In genomic region chr1:165943270-165943669, GRCm38 (mm10) we compare ENCODE assay signal across 33 mouse cellular contexts. TPM values are rescaled to one million over a fixed set of nuclear protein-coding genes. Genes with fewer than 3 reads are reported as not detected.
DNase-seq lines count a peak whose midpoint lies in the region; ATAC-seq and TF ChIP-seq lines count a peak whose summit lies in the region.
"Had no signal": no experiment of that assay in that cellular context is flagged by ENCODE, and none has a peak within 500 bp of the region (broad histone marks: within the 10 kb centered on the region; RNA-seq: fewer than 3 reads in every experiment).

No protein-coding gene starts in this region.

- WGBS in heart, embryonic 13.5 days: 81% methylated on average over 1 of the region's 1 CpGs
- WGBS in heart, embryonic 16.5 days: 83% methylated on average over 1 of the region's 1 CpGs
- WGBS in hindbrain, embryonic 13.5 days: 97% methylated on average over 1 of the region's 1 CpGs

- DNase-seq in heart, adult 8-10 months (ENCODE audit: low spot score): no peak
- DNase-seq in heart, postnatal 14 days: no peak
- peak; percentile 10 for DNase-seq in NIH3T3 (ENCODE audit: low read depth)
- no peak for DNase-seq in layer of hippocampus, adult 18-20 months (ENCODE audit: low spot score in 2 of 2)
- DNase-seq: adrenal gland, adult 2 months; adrenal gland, postnatal 14 days; cerebellum, adult 11-12 months; cerebellum, adult 8-10 months; cerebellum, postnatal 10 days; cerebellum, postnatal 36 days; embryo, embryonic 11 days; gastrocnemius, adult 2 months; gastrocnemius, postnatal 14 days; heart, adult 18-20 months; heart, postnatal 36 days; kidney, adult 18-20 months; kidney, adult 9 months had no signal

- no peak overlapping the region for H3K4me2 ChIP-seq in heart, embryonic 13.5 days
- H3K4me2 ChIP-seq in heart, embryonic 16.5 days (ENCODE audit: low read depth, low read length): no peak overlapping the region
- H3K4me2 ChIP-seq in hindbrain, embryonic 13.5 days: no peak overlapping the region
- H3K4me2 ChIP-seq: embryonic facial prominence, embryonic 13.5 days; forebrain, embryonic 13.5 days; hindbrain, embryonic 14.5 days had no signal

- TF ChIP-seq POLR2A in embryonic fibroblast, embryonic 13.5 days (IDR thresholded peaks at IDR 0.05; ENCODE audit: low read depth, low read length): no peak

- no peaks in the 10 kb centered on the region for H3K9me3 ChIP-seq in heart, embryonic 13.5 days
- H3K9me3 ChIP-seq in heart, embryonic 16.5 days (replicated peaks; ENCODE audit: control insufficient read depth, low read length): no peaks in the 10 kb centered on the region
- no peaks in the 10 kb centered on the region for H3K9me3 ChIP-seq in hindbrain, embryonic 13.5 days
- H3K9me3 ChIP-seq: embryonic facial prominence, embryonic 10.5 days; embryonic facial prominence, embryonic 13.5 days; forebrain, embryonic 10.5 days; forebrain, embryonic 13.5 days; heart, embryonic 10.5 days; hindbrain, embryonic 10.5 days had no signal

- no peak for TF ChIP-seq CTCF in embryonic fibroblast, embryonic 13.5 days (IDR thresholded peaks at IDR 0.05; ENCODE audit: borderline replicate concordance, insufficient read depth, low read length)

- H3K9ac ChIP-seq in heart, embryonic 13.5 days: no peak overlapping the region
- no peak overlapping the region for H3K9ac ChIP-seq in heart, embryonic 16.5 days (ENCODE audit: low read length)
- no peak overlapping the region for H3K9ac ChIP-seq in hindbrain, embryonic 13.5 days
- H3K9ac ChIP-seq: embryonic facial prominence, embryonic 13.5 days; forebrain, embryonic 13.5 days; hindbrain, embryonic 14.5 days had no signal

- no peak for ATAC-seq in heart, embryonic 13.5 days (ENCODE audit: extremely low read depth, insufficient number of reproducible peaks, low FRiP score, low TSS enrichment)
- no peak for ATAC-seq in heart, embryonic 16.5 days (replicated peaks; ENCODE audit: extremely low read depth, insufficient read depth, low FRiP score)
- ATAC-seq in hindbrain, embryonic 13.5 days (ENCODE audit: low FRiP score): no peak
- ATAC-seq: CD4-positive, CD25-positive, alpha-beta regulatory T cell, adult 4 months; forebrain, embryonic 13.5 days; hindbrain, postnatal 0 days; inflammation-experienced regulatory T-cells, adult 6 months; intestine, embryonic 16.5 days; Patski had no signal

- intact Hi-C loops in heart, postnatal 14 days (cut with DNase I): no loop called here

- H3K4me3 ChIP-seq in heart, embryonic 13.5 days: no peak overlapping the region
- H3K4me3 ChIP-seq in heart, embryonic 16.5 days (ENCODE audit: low read length): no peak overlapping the region
- no peak overlapping the region for H3K4me3 ChIP-seq in embryonic fibroblast, embryonic 13.5 days (ENCODE audit: insufficient read depth, low read length)
- no peak overlapping the region for H3K4me3 ChIP-seq in hindbrain, embryonic 13.5 days
- H3K4me3 ChIP-seq: embryonic facial prominence, embryonic 10.5 days; embryonic facial prominence, embryonic 13.5 days; forebrain, embryonic 10.5 days; forebrain, embryonic 13.5 days; gastrocnemius, adult 2 months; heart, embryonic 10.5 days; hindbrain, embryonic 10.5 days had no signal

- 0 out of 2 replicates have a peak overlapping the region, but pooled peaks have one; percentile 32 for H3K27ac ChIP-seq in heart, embryonic 13.5 days (replicated peaks)
- peak overlapping the region; percentile 42; the same call in 1 of the 2 replicates for H3K27ac ChIP-seq in heart, embryonic 16.5 days (ENCODE audit: low read length)
- H3K27ac ChIP-seq in embryonic fibroblast, embryonic 13.5 days (ENCODE audit: insufficient read depth, low read length): peak overlapping the region; percentile 13; the same call in 1 of the 2 replicates
- no peak overlapping the region for H3K27ac ChIP-seq in hindbrain, embryonic 13.5 days
- H3K27ac ChIP-seq: embryonic facial prominence, embryonic 10.5 days; embryonic facial prominence, embryonic 13.5 days; forebrain, embryonic 10.5 days; forebrain, embryonic 13.5 days; gastrocnemius, adult 2 months; heart, embryonic 10.5 days; hindbrain, embryonic 10.5 days; hindbrain, embryonic 14.5 days; hindbrain, postnatal 0 days had no signal

- no peaks in the 10 kb centered on the region for H3K27me3 ChIP-seq in heart, embryonic 13.5 days (replicated peaks)
- no peaks in the 10 kb centered on the region for H3K27me3 ChIP-seq in heart, embryonic 16.5 days (ENCODE audit: control insufficient read depth, insufficient read depth, low read length)
- no peaks in the 10 kb centered on the region for H3K27me3 ChIP-seq in hindbrain, embryonic 13.5 days
- H3K27me3 ChIP-seq: embryonic facial prominence, embryonic 13.5 days; forebrain, embryonic 13.5 days; Patski had no signal

- peaks cover 22% of the 10 kb centered on the region for H3K4me1 ChIP-seq in heart, embryonic 13.5 days
- peaks cover 17% of the 10 kb centered on the region for H3K4me1 ChIP-seq in heart, embryonic 16.5 days (ENCODE audit: control insufficient read depth, insufficient read depth, low read length)
- H3K4me1 ChIP-seq in embryonic fibroblast, embryonic 13.5 days (ENCODE audit: control insufficient read depth, insufficient read depth, low read length): peaks cover 3% of the 10 kb centered on the region; the same call in 1 of the 2 replicates
- H3K4me1 ChIP-seq in hindbrain, embryonic 13.5 days (replicated peaks): 0 out of 2 replicates have a peak, but pooled peaks cover 2% of the 10 kb centered on the region
- H3K4me1 ChIP-seq: embryonic facial prominence, embryonic 10.5 days had no signal

- no peaks in the 10 kb centered on the region for H3K36me3 ChIP-seq in heart, embryonic 13.5 days
- H3K36me3 ChIP-seq in heart, embryonic 16.5 days (ENCODE audit: control insufficient read depth, insufficient read depth): no peaks in the 10 kb centered on the region
- no peaks in the 10 kb centered on the region for H3K36me3 ChIP-seq in hindbrain, embryonic 13.5 days
- H3K36me3 ChIP-seq: embryonic facial prominence, embryonic 13.5 days; heart, embryonic 10.5 days; hindbrain, embryonic 10.5 days had no signal

RNA-seq across cellular contexts. Expression of gene Pou2f1, which starts 59.2 kb away (rescaled TPM):
- 9.3 and 10.2 TPM in 2 replicates for polyA plus RNA-seq in heart, embryonic 13.5 days (2015; fragmentation: Nextera tagmentation; extraction: Ambion mirVana)
- 10 to 100 TPM in 3 of 4 experiments, 1 to 10 TPM in 1; 9.7 to 16.5 (median 11.5) TPM for total RNA-seq in heart, adult 8-10 months (2022)
- 8.5 and 9.3 TPM in 2 replicates for polyA plus RNA-seq in heart, embryonic 16.5 days (2015; fragmentation: Nextera tagmentation; extraction: Ambion mirVana)
- total RNA-seq in heart, postnatal 14 days (2021): 10 to 100 TPM; 12.0 to 15.1 TPM
- polyA plus RNA-seq in embryonic fibroblast, embryonic 13.5 days (2011; ENCODE audit: insufficient read length, low read depth, missing spikeins): 4.6 and 6.3 TPM in 2 replicates
- total RNA-seq in layer of hippocampus, adult 18-20 months (2021): 10 to 100 TPM; 14.6 to 18.0 TPM
- polyA plus RNA-seq in hindbrain, embryonic 13.5 days (2015; fragmentation: Nextera tagmentation; extraction: Ambion mirVana): 21.0 and 22.2 TPM in 2 replicates
